Mouse (Mus musculus): ENCODE data around the gene Tmc2. TPM values are rescaled to one million over a fixed set of nuclear protein-coding genes. Genes with fewer than 3 reads are reported as not detected.

Gene Tmc2
- total RNA-seq, 2 experiments from 2014 or later, result not detected

GRCm38 (mm10) chr2:130246912-130247311, 51.9 kb downstream of the Tmc2 start:
- intact Hi-C loops (cut with DNase I), result loop anchor here (5.0 to 10.0 kb wide), 2 partner anchors 175 to 342 kb away; no protein-coding TSS in a partner anchor
- no peak for DNase-seq

DNA sequence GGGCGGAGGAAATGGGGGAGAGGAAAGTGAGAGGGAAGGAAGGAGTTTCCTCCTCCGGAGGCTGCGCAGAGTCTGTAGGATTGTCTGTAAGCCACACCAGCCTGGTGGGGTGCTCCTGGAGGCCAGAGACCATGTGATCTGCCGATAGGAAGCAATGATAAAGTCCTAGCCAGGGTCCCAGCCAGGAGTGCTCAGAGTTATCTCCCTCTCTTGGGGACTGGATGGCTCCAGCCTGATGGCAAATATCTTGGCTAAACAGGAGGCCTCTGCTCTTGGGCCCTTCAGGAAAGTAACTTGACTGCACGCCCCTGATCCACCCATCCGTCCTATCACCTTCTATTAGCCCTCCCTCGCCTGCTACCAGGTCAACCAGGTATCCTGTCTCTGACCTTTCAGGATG, 53.2 kb downstream of the Tmc2 start:
- DNase-seq, result no peak
- intact Hi-C loops (cut with DNase I), result loop anchor here (5.0 to 10.0 kb wide), 2 partner anchors 176 to 343 kb away; no protein-coding TSS in a partner anchor

DNA sequence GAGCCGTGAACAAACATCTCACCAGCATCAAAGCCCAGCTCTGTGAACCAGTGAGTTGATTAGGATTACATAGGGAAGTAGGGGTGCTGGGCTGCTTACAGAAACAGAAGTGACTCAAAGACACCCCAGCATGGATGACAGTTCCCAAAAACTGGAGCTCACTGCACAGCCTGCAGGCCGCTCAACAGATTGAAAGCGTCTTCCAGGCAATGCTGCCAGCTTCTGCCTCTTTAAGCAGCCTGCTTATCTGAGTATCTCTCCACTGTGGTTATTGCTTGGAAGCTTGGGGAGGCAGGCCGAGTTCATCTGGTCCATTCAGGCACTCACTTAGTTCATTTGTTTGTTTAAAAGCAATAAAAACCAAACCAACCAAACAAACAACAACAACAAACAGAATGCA, 61.8 kb downstream of the Tmc2 start:
- no peak for DNase-seq
- intact Hi-C loops (cut with DNase I), result no loop called here

DNA sequence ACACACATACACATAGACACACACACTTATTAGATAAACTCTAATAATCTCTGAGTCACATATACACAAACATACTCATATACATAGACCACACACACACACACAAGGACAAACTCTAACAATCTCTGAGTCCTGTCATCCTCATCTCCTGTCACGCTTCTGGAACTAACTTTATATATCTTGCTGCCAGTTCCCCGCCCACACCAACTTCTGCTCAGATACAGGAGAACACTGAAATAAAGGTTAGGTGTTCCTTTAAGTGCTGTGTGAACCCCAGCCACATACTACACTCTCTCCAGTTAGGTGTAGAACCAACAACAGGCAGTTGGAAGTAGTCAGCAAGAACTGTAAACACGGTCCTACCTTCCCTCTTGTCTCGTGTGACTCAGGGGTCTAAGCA, 65.8 kb downstream of the Tmc2 start:
- no peak for DNase-seq
- intact Hi-C loops (cut with DNase I), result no loop called here

DNA sequence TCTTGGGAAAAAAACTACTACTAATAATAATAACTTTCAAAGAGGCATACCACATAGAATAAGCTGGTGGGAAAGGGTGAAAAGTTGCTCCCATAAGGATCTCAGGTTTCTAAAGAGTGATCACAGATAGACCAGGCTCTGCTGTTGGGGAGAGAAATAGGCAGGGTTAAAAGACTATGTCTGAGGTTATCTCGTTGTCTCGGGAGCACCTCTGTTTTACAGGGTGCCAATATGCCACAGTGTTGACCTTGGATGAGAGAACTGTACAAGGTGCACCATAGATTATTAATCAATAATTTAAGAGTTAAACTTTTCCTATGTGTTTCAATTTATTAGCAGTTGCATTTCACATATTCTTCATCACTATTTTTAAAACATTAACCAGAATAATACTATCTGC, 66.9 kb downstream of the Tmc2 start:
- no peak for DNase-seq
- intact Hi-C loops (cut with DNase I), result no loop called here

DNA sequence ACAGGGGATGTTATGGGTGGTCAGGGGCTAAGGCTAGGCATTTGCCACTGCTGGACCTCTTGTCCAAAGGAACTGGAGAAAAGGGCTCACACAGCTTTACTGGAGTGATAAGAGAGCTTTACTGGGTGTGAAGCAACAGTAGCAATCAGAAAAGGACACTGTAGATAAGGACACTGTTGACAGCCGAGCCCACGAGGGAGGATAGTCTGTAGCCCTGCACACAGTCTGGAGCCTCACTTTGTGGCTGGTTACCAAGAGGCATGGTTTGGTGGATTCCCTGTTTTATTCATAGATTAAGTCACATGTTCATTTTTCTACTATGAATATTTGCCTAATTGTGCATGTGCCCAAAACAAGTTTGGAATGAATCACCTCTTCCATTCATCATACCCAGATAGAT, 67.4 kb downstream of the Tmc2 start:
- intact Hi-C loops (cut with DNase I), result no loop called here
- DNase-seq, result no peak

DNA sequence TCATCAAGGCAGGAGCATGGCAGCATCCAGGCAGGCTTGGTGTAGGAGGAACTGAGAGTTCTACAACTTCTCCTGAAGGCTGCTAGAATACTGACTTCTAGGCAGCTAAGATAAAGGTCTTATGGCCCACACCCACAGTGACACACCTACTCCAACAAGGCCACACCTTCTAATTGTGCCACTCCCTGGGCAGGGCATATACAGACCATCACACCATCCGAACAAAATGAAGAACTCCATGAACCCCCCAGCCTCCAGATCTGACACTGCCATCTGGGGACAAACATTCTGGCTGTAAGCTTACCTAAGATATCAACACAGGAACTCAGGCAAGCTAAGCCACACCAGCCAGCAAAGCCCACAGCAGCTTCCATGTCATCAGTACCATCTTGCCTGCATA, 70.5 kb downstream of the Tmc2 start:
- intact Hi-C loops (cut with DNase I), result no loop called here
- no peak for DNase-seq

DNA sequence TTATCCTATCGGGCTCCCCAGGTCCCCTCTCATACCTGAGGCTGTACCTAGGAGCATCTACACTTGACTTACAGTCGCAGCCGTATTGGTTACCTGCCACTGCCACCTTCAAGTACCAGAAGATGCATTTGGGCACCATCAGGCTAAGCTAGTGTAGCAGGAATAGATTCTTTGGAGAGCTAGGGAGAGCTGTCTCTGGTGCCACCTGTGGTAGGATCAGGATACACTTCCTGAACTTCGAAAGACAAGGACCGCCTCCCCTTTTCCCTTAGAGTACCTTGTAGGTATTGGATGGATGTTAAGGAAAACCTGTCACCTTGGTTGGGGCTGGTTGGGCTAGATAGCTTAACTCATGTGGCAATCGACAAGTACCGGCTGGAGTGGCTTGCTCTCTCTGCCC, 73.1 kb downstream of the Tmc2 start:
- intact Hi-C loops (cut with DNase I), result no loop called here

DNA sequence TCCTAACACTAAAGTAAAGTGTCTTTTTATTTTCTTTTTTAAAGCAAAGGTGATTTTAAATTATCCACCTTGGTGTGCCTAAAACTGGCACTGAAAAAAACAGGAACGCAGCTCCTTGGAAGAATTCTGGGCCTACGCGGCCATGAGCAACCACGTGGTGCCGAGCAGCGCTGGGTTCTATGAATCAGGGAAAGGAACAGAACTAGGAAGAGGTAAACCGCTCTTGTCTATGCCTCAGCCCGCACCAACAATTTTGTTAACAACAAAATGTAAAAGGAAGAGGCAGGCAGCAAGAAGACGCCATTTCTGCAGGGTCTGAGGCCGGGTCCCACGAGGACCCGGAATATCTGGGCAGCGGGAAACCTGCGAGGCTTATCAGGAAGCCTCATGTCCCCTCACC, 78.7 kb downstream of the Tmc2 start:
- DNase-seq, result no peak
- intact Hi-C loops (cut with DNase I), result loop anchor here (10.0 kb wide), 1 partner anchor 469 kb away; the partner anchor contains the start of gene Stk35

More for the DNA sequence above, 73.1 kb downstream of the Tmc2 start:
- no peak for DNase-seq

GRCm38 (mm10) chr2:130274149-130274861, 79.3 kb downstream of the Tmc2 start, which contains the start of gene Nop56:
Nop56 (plus strand) TSS chr2:130274430.
- intact Hi-C loops (cut with DNase I), result loop anchor here (10.0 kb wide), 1 partner anchor 470 kb away; the partner anchor contains the start of gene Stk35
- DNase-seq, result peak; percentile 98 to 100

DNA sequence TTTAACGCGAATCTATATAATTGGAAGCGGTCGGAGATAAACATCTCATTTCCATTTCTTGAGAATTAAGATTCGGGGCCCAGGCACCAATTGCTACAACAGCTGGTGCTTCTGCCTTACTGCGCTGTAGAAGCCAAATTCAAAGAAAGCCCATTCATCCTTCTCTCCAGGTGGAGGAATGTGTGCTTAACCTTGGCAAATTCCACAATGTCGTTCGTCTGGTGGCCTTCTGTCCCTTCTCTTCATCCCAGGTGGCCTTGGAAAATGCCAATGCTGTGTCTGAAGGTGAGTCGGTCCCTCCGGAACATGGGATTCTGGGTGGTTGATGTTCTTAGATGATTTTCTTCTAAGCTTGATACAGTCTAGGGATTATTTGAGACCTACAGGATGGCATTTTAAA, 79.9 kb downstream of the Tmc2 start:
- intact Hi-C loops (cut with DNase I), result loop anchor here (5.0 to 10.0 kb wide), 2 partner anchors 98 to 470 kb away; partner anchors contain the start of genes Snrpb and Stk35
- DNase-seq, result no peak

DNA sequence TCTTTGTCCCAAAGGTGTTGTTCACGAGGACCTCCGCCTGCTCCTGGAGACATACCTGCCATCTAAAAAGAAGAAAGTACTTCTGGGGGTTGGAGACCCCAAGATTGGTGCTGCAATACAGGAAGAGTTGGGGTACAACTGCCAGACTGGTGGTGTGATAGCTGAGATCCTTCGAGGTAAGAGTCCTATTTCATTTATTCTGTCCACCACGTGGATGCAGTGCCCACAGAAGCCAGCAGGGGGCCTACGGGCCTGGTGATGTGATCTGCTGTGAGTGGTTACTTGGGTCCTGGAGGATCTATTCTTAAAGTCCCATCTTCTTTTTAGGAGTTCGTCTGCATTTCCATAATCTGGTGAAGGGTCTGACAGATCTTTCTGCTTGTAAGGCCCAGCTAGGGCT, 80.7 kb downstream of the Tmc2 start:
- DNase-seq, result no peak
- intact Hi-C loops (cut with DNase I), result loop anchor here (5.0 to 10.0 kb wide), 2 partner anchors 98 to 471 kb away; partner anchors contain the start of genes Snrpb and Stk35

DNA sequence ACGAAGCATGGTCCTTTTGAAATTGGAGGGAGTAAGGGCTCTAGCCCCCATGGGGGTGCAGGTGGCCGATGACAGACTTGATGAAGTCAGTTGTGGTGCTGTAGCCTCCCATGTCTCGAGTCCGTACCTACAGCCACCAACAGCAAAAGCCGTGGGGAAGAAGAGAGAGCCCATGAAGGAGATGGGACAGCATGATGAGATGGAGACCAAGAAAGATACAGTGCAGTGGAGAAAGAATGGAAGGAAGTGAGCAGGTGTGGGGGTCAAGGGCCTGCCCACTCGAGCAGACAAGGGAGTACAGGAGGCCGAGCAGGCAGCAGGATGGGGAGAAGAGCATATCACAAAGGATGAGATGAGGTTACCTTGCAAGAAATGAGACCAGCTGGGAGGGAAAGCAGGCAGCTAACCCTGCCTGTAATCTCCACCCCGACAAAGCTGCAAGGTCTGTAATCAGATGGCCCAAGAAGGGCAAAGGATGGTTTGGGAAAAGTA, 84.7 kb downstream of the Tmc2 start:
- intact Hi-C loops (cut with DNase I), result loop anchor here (5.0 to 10.0 kb wide), 2 partner anchors 102 to 475 kb away; partner anchors contain the start of genes Snrpb and Stk35
- DNase-seq, result no peak

GRCm38 (mm10) chr2:130280224-130280623, 85.2 kb downstream of the Tmc2 start:
- DNase-seq, result no peak
- intact Hi-C loops (cut with DNase I), result no loop called here

- no peak for DNase-seq
- intact Hi-C loops (cut with DNase I), result no loop called here
Measured at GRCm38 (mm10) chr2:130280818-130281217, 85.8 kb downstream of the Tmc2 start.

GRCm38 (mm10) chr2:130283854-130284654, 89.1 kb downstream of the Tmc2 start, which contains the start of gene Idh3b:
Idh3b (minus strand) TSS chr2:130284547.
- peak; percentile 80 to 81 for DNase-seq
- intact Hi-C loops (cut with DNase I), result no loop called here

DNA sequence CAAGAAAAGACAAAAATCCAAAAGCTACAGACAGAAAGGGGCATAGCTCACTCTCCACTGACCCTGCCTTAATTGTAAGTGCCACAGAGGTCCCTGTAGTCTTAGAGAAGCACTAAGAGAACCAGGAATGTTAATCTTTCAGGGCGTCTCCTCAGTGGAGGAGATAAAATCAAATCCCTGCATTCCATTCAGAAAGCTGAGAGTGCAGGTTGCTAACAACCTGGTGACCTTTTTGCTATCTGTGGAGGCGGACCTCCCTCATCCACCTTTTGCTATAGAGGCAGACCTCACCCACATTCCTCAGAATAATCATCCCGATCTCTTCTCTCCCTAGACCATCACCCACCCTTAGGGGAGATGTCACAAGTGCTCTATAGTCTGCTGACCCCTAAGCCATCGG, 94.1 kb downstream of the Tmc2 start:
- intact Hi-C loops (cut with DNase I), result no loop called here
- DNase-seq, result no peak

- intact Hi-C loops (cut with DNase I), result loop anchor here (5.0 kb wide), 1 partner anchor 71 kb away; no protein-coding TSS in a partner anchor
- no peak for DNase-seq
Measured at GRCm38 (mm10) chr2:130291434-130291833, 96.4 kb downstream of the Tmc2 start.

DNA sequence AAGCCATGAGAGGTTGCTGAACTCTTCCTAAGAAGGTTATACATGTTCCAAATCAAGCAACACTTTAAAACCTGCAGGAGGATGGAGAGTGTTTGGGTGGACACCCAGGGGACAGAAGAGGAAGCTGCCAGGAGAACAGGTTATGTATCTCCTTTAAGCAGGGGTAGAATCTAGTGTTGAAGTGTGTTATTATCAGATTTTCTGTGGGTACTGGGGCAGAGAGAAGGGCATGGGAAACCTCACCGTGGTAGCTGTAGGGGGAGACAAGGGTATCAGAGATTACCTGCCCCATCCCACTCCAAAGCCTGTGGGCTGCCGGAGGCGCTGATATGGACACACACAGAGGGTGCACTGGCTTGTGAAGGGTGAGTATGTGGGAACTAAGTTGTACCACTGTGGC, 98.0 kb downstream of the Tmc2 start:
- intact Hi-C loops (cut with DNase I), result loop anchor here (5.0 kb wide), 1 partner anchor 69 kb away; no protein-coding TSS in a partner anchor
- no peak for DNase-seq

DNA sequence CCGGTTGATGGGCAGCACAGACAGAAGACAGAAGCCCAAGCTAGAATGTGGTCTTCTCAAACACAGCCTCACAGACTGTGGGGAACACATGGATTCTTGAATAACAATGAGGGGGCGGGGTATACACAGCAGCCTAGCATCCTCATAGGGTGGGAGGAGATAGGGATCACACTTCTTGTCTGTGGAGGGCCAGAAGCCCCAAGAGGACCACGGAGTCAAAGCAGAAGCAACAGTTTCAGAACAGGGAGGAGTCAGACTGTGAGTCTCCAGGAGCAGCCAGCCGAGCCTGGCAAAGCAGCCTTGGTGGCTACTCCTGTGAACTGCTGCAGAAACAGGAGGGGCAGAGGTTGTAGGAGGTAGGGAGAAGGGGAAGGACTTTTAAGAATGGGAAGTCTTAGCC, 98.5 kb downstream of the Tmc2 start:
- DNase-seq, result no peak
- intact Hi-C loops (cut with DNase I), result loop anchor here (5.0 kb wide), 1 partner anchor 69 kb away; no protein-coding TSS in a partner anchor

All from gastrocnemius, postnatal 36 days (tissue).